Mouse (Mus musculus): ENCODE measurements around the gene Pifo.
"Not testable (repeated sequence)": the region's sequence is repeated elsewhere in the genome, so short reads cannot be mapped to it uniquely, and the experiment has no call there.

Gene Pifo

DNA sequence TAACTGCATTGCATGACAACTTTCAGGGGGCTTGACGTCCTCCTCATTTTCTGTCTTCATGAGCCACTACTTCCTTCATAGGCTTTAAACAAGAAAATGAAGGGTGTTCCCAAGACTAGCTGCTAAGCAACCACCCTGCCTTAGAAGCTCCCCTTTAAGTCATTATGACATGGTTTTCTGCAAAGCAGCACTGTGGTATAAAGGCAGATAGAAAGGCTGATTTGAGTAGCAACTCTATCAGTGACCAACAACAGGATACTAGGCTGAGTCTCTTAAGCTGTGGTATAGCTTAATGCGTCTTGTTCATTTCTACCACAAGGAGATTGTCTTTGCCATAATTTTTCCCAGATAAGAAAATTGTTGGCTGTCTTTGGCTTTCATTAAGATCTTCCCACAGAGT, at the start of gene Pifo:
Pifo (minus strand) TSS at position 101 of the 400 bp plus-strand sequence.
- DNase-seq = no peak

DNA sequence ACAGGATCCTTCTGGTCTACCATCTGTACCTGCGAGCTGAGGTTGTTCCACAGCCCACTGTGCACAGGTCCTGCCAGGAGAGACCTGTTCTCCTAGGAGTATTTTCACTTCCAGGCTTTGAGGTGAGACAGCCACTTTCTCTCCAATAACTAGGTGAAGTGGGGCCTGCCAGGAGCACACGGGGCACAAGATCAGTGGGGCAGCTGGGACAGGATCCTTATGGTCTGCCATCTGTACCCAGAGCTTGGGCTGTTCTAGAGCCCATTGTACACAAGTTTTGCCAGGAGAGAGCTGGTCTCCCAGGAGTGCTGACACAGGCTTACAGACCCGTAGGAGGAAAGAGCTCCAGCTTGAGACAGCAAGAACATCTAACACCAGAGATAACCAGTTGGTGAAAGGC, 43.5 kb upstream of the Pifo start:
- no peak for DNase-seq

DNA sequence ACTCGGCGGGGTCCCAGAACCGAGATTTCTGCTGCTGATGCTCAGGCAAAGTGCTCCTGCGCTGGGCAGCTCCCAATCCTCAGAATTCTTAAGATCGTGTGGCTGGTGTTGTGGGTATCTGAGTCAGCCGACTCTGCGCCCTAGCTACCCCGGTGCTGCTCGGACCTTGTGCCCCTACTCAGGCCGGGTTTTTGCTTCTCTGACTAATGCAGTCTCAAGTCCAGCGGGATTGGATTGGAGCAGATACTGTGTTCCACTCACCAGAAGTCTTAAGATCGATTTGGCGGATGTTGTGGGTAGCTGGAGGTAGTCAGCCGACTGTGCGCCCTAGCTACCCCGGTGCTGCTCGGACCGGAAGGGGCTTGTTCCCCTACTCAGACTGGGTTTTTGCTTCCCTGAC, 37.5 kb upstream of the Pifo start:
- DNase-seq = no peak

DNA sequence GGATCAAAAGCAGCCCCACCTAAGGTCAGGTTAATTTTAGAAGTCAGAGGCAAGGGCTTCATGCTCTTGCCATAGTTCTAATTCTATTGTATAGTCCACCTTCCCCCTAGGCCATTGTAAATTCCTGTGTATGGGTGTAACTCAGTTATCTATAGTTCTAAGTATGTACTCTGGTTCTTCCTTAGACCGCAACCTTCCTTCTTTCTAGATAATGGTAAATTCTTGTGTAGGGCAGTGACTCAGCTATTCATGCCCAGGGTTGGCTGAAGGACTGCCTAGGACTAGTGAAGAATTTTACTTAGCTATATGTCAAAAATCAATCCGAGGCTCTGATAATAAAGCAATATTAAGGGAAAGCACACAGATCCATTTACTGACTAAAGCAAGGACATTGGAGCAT, 25.9 kb upstream of the Pifo start:
- DNase-seq = no peak

DNA sequence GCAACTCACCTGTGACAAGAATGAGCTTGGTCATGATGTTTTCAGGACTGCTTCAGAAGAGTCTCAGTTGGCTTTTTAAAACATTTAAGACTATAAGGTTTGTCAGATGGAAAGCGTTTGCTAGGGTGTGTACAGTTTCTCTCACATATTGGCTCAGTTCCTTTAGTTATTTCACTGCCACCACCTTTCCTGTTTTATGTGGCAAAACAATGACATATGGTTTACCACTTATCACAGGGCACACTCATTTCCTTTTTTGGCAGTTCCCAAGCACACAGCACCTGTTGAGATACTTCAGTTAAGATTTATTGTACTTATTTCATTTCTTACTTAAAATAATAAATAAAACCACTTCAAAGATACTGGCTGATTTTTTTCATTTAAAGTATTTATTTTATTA, 18.3 kb upstream of the Pifo start, which contains the start of gene Chil5:
Chil5 (minus strand) TSS at position 34 of the 400 bp plus-strand sequence.
- no peak for DNase-seq

DNA sequence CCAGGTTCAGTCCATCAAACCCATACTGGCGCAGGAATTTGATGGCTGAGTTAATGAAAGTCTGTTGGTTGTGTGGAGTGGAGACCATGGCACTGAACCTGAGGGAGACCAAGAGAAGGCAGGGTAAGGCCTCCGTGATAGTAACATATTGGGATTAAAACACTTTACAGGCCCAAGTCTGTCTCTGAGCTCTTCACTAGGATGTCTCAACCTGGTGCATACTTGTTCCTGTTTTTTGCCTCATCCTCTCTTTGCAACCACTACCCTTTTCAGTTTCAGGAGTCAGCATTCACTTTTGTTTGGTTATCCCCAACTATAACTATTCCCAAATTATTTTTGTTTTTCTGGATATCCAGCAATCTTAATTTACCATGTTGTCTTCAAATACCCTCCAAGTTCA, 9.7 kb upstream of the Pifo start:
- DNase-seq = no peak

DNA sequence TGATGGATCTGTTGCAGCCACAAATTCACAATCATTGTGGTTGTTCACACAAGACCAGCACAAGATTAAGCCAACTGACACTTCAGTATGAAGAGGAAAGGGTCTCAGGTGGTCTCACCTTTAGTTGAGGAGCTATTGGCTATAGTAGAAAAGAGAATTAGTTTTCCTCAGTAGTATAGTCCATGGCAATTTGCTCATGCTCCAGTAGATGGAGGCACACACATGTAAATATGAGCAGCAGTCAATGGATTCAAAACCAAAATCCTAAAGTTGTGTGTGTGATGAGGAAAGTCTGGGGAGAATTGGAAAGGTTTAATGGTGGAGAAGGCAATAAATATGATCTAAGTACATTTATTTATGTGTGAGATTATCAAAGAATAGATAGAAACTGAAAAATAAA, 7.4 kb upstream of the Pifo start:
- DNase-seq = no peak

DNA sequence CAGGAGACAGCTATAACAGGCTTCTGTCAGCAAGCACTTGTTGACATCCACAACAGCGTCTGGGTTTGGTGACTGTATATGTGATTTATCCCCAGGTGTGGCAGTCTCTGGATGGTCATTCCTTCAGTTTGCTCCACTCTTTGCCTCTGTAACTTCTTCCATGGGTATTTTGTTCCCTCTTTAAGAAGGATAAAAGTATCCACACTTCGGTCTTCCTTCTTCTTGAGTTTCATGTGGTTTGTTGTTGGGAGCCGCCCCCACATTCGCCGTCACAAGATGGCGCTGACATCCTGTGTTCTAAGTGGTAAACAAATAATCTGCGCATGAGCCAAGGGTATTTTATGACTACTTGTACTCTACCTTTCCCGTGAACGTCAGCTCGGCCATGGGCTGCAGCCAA, 11.1 kb downstream of the Pifo start:
- not testable (repeated sequence) for DNase-seq

DNA sequence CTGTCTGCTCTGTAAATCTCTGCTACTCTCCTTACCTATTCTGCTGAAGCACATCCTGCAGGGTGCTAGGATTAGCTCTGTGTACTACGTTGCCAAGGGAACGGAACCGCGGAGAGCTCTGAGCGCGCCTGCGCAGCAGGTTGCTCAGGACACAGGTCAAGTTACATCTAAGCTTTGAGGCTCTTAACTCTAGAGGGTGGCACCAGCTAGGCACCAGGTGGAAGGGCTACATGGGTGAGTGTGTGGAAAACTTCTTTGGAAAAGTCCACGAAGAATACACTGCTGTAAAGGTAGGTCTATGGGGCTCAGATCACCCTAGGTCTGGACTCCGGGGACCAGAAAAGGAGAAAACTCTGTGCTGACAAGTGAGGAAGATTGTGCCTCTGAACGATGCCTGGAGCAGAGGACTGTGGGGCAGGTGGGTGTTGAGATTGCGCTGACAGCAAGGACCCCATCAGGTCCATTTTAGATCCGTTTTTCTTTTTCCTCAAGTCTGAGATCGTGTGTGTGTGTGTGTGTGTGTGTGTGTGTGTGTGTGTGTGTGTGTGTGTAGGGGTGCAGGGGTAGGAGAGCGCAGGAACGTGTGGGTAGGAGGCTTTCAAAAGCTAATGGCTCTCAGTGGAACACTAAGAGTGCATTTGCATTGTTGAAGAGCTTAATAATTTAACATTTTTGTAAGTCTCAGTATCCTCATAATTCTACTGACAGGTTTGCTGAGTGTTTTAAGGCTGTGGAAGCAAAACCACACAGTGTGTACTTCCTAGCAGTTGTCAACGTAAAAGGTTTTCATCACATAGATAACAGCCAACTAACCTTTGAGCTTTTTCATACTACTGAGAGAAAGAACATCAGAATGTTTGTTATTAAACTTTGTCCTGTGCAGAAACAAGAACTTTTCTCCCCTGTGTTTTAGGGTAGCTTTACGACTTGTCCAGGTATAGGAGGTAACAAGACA, 12.8 kb downstream of the Pifo start:
- peak; percentile 13 for DNase-seq

DNA sequence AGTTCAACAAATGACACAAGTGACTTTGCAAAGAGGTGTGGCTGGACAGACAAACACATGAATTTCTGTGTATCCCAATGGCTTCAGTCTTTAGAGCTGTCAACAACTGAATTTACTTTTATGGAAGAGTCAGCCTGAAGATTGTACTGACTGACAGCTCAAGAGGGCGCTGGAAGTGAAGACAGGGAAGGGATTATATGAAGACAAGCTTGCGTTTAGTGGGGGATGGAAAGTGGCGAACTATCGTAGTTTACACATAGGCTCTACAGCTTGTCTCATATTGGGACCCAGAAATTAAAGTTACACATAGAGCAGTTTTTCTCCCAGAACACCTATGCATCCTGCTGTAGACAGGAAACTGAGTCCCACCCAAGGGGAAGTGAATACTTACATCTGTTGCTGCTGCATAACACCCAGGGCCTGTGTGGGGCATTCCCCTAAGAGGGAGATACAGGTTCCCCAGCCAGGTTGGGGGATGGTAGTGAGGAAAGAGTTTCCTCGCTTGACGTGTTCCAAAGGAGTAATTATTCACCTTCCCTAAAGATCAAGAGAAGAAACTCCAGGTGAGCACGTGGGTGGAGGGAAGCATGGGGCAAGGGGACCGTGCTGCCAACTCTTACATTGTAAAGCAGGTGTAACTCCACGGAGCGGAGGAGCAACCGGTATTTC, 13.6 kb downstream of the Pifo start:
- no peak for DNase-seq

DNA sequence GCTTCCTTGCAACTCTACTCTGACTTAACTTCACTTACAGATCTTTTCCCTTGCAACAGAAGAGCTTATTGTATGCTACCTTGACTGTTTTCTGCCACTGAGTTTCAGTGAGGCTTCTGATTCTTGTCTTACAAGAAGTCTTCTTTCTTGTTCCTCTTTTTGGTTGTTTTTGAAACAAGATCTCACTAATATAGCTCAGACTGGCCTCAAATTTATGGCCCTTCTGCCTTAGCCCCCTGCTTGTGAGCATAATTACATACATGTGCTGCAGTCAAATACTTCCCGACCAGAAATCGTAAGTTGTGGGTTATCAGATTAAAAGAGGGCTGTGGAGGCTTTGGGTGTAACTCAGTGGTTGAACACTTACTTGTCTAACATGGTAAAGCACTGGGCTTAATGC, 19.7 kb downstream of the Pifo start:
- DNase-seq = no peak

DNA sequence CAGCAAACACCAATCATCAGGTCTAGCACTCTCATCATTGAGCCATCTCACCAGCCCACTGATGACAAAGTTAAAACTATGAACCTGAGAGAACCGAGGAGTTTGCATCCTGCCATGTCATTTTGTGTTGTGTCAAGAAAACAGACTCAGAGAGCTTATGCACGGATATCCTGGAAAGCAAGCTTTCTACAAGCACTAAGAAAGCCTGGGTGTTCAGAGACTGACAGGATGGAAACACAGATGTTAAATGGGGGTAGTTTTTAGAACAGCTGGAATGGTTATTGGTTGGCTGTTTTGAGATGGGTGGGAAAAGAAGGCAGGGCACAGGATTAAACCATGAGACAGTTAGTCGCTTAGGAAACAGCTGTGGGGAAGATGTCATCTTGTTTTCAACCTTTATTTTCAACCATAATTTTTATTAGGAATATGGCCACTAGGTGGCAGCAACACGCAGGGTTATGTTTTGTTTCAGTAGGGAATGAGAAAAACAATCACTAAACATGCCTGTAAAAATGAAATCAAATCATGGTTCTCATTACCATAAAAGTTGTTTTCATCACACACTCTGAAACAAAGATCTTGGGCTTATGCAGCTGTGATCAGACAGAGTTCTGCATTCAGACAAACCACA, 22.7 kb downstream of the Pifo start:
- DNase-seq = peak; percentile 35

DNA sequence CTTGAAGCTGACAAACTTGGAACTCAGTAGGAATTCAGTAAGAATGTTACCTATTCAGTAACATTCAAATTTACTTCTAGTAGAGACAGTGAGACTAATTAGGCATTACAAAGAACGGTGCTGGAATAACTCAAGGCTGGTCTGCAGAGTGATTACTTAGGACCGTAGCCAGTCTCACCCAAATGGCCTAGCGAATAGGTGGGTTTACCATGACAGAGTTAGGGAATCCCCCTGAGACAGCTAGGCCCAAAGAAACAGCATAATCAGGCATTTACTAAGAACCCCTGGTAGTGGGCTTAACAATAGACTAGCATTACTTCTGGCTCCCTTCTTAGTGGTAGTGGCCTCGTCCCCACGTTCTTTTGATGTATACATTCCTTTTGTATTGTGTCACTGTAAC, 24.8 kb downstream of the Pifo start:
- not testable (repeated sequence) for DNase-seq

DNA sequence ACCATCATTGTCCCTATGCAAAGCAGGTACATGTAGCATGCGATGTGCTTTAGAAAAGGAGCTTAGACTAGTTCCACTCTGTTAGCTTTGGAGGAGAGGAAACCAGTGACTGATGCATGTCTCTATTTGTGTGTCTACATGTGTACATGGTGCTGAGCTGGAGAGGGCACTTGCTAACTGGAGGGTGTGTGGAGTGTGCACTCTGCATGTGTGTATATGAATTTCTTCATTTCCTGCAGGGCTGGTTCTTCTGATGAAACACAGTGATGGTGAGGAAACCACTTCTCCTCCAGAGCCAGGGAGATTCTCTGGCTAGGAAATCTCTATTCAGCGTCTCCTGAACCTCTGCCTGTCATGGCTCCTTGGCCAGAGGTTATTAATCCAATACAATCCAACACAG, 40.3 kb downstream of the Pifo start:
- no peak for DNase-seq

DNA sequence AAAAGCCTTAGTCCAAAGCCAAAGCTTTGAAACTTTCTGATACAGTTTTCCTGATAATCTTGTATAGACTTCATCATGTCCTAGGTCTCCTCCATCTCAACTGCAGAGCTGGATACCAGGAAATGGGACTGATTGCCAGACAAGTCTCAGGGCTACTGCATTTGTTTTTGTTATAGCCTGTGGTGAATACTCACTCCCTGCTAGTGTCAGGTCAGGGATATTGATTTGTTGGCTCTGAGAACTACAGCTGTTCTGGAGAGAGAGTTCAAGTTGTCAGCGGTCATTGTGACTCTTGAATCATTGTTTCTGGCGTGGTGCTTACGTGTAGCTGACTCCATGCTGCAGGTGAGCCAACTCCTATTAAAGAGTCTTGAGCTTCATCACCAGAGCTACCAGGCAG, 41.0 kb downstream of the Pifo start, which contains the start of gene Ovgp1:
Ovgp1 (plus strand) TSS at position 301 of the 400 bp plus-strand sequence.
- no peak for DNase-seq

DNA sequence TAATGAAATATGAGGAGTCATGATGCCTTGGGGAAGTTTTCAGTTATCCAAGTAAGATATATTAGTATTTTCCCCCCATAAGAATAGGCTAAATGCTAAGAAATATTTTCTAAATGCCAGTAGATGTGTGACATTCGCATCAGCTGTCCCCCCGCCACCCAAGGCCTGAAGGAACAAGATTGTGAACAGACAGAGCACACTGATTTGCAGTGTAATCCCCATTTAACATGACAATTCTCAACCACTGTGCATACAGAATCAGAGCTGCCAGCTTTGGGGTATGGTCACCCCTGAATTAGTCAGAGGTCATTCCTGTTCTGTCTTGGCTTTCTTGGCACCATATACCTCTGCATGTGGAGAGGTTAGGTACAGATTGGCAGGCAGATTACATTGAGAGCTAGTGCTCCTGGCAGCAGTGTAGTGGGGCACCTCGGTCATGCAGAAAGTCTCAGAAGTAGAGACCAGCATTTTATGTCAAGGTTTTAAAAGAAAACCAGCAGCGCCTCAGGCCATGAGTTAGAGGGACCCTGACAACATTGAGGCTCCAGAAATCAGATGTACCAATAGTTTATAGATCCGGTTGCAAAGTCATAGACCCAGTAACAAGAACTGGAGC, 42.5 kb downstream of the Pifo start:
- DNase-seq = no peak

DNA sequence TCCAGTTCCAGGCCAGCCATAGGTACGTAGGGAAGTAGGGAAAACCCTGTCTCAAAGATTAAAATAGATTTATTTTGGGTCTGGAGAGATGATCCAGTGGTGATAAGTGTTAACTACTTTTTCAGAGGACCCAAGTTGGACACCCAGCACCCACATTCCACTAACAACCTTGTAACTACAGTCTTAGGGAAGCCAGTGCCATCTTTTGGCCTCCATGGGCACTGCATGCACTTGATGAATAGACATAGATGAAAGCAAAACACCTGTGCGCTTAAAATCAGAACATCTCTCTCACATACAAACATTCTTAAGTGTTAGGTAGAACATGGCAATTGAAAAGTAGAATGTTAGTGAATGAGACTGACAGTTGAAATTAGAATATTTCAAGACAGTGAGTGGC, 53.7 kb downstream of the Pifo start:
- no peak for DNase-seq

DNA sequence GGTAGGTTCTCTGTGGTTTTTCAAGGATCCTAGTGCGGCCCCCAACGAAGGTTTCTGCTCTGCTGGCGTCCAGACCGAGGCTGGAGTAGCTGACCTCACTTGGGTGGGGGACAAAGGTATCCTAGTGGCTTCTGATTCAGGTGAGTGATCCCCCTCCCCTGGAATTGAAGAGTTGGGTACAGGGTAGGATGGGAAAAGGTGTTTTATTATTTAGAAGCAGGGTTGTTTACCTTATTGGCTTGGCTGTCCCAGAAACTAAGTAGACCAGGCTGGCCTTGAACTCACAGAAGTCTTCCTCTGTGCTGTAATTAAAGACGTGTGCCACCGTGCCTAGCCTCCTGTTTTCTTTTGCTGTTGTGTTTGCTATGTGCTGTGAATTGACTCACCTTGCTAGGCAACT, 54.4 kb downstream of the Pifo start, which contains the start of gene Atp5f1:
Atp5f1 (minus strand) TSS at position 101 of the 400 bp plus-strand sequence.
- no peak for DNase-seq

DNA sequence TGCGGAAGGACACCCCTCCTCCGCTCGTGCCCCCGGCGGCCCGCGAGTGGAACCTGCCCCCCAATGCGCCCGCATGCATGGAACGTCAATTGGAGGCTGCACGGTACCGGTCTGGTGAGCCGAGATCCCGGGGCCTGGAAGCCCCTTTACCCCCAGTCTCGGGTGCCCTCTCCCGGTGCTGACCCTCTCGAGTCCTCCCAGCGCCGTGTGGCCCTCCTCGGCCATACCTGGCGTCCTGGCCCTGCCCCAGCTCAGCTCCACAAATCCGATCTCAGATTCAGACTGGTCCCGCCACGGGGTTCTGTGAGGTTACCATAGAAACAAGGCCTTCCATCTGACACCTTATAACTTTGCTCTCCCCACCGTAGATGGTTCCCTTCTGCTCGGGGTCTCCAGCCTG, 54.9 kb downstream of the Pifo start:
- DNase-seq = no peak

DNA sequence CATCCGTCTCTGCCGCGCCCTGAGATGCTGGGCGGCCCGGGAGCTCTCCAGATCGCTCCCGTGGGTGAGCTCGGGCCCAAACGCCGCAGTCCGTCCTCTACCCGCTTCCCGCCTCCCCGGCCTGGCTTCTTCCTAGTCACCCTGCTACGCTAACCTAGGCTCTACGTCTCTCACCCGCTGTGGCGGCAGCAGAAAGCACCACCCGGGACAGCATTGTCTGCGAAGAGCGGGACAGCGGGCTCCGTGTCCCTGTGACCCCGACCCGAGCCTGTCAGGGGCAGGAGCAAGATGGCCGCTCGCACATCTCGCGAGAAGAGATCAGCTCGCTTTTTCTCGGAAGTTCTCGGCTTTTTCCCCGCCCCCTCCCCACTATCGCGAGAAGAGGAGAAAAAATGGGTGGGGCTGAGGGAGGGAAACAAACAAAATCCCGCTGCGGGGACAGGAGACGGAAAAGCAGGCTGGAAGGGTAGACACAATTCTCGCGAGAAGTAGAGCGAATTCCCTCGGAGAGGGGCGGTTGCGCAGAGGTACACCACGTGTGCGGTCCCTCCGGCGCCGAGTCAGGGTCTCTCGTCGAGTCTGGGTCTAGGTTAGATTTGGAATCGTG, 55.4 kb downstream of the Pifo start, which contains the start of gene Wdr77:
Wdr77 (plus strand) TSS at position 396 of the 607 bp plus-strand sequence.
- peak; percentile 98 for DNase-seq

DNA sequence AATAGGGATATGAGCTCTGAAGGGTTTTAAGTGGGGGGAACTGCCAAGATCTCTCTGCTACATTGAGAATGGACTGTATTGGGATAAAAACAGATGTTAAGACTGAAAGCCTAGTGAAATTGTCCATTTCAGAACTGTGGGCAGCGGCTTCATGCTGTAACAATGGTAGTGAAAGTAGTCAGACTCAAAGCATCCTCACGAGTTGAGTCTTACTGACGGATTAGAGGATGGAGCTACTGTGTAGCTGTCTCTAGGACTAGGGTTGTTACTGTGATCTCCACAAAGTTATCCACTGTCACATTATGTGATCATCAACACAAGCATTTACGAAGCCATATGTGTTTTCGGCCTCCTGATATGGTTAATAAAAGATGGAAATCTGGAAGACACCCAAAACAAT, 56.2 kb downstream of the Pifo start:
- no peak for DNase-seq

DNA sequence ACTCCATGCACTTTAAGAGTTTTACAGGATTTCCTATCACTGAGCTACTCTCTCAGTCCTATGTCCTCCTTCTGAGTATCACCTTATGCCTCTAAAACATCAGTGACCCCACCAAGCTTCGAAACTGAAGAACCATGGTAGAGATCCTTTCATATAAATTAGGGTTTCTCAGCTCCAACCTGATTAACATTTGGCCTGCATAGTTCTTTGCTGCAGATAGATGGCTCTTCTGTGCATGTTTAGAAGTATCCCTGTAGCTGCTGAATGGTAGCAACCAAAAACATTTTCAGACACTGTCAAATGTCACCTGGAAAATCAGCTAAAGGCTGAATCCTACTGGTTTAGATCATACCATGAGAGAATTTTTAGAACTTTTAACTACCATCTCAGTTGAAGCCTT, 57.2 kb downstream of the Pifo start:
- no peak for DNase-seq

DNA sequence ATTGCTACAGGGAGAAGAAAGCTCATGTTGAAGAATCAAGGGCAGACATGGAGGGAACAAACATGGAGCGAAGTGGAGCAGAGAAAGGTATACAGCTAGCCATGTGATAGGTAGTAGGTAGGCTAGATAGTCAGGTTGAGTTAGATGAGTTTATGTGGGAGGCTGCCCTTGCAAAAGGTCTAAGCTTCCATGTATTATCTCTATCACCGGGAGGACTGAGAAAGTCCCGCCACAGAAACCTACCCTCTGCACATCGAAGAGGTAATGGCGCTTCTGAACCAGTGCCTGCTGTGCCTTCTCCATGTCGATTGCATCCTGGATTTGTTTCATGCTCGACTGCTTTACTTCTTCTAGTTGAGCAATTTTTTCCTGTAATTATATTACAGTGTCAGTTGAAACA, 63.1 kb downstream of the Pifo start:
- no peak for DNase-seq

Measured in kidney, adult 18-20 months (tissue).